Mouse (Mus musculus): ENCODE results near the gene Scly.

Gene Scly

DNA sequence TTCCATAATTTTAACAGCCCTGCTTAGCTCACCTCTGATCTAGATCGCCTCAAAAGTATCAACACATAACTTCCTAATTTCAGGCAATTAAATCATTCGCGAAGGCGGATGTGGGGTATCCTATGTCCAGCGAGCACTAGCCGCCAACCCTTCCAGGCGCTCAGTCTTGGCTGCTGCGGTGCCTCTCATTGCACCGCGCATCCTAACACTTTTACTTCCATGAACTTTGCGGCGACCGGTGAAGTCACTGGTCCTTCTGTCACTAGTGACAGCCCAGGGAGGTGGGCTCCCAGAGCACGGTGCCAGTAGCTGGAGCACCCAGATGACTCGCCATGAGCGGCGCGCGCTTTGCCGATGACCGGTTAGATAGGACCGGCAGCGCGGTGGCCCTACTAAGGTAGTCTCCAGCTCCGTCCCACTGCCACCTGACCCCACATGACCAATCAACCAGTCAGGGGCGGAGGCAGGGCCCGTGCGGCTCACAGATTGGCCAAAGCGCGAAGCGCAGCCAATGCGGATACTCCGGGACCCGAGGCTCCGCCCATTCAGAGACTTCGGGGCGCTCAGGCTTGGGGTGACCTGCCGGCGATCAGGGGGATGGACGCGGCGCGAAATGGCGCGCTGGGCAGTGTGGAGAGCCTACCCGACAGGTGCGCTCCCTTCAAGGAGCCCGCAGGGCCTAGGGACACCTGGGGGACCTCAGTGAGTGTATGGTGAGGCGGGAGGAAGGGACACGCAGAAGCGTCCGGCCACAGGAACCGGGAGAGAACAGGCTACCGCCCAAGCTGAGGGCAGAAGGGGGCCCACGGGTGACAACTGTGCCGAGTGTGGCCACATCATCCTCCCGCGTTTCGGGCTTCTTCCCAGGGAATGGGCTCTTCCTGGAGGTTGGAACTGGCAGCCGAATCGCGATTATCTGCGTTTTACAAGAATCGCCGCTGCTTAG is at the start of gene Scly:
Scly (plus strand) TSS at position 540 of the 946 bp plus-strand sequence.
- DNase-seq (ENCODE audit: low spot score in 2 of 2): peak; percentile 92 to 94

DNA sequence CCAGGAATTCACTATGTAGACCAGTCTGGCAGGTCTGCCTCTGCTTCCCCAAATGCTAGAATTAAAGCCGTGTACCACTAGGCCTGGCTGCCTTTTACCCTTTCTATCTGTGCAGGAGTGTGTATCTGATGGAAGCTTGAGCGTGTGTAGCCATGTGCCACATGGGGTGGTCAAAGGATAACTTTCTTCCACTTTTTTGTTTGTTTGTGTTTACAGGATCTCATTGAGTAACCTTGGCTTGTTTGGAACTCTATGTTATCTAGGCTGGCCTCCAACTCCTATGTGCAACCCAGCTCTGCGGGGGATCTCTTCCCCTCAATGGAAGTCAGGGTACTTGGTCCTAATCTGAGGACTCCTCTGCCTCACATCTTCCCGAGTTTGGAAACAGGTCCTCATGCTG is 49.2 kb upstream of the Scly start:
- DNase-seq (ENCODE audit: low spot score in 2 of 2): no peak

- peak; percentile 88 to 89 for DNase-seq (ENCODE audit: low spot score in 2 of 2)
These were observed 48.3 kb upstream of the Scly start, which contains the start of gene Ube2f for GRCm38 (mm10) chr1:91249564-91250414. Gene Ube2f, plus strand, starts transcription at chr1:91250304.

DNA sequence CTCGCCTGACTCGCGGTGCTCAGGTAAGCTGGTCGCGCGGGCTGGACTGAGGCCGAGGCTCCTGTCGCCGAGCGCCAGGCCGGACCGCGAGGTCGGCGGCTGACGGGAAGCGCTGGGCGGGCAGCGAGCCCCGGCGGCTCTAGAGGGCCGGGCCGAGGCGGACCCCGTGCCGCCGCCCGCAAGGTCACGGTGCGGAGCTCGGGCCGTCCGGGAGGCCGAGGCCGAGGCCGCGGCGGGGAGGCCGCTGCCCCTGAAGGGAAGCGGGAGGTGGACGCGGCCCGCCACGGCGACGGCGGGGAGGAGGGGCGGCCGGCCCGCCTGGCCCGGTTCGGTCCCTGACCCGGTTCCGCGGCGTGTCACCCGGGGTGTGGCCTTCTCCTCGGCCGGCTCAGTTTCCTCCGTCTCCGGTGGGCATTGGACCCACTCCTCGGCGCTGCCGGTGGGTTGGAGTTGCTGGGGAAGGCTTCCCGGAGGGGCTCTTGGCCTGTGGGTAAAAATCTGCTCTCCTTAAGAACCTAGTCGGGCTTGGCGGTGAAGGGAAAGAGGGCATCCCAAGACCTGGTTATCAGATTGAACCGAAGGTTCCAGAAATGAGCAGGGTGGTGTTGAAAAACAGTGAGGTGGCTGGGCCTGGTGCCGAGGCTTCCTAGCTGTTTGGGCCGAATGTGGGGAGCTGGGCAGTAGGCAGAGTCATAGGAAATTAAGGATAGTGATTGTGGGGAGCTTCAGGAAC is 47.6 kb upstream of the Scly start:
- peak in 1 of 2 experiments; percentile 9 for DNase-seq (ENCODE audit: low spot score in 2 of 2)

DNA sequence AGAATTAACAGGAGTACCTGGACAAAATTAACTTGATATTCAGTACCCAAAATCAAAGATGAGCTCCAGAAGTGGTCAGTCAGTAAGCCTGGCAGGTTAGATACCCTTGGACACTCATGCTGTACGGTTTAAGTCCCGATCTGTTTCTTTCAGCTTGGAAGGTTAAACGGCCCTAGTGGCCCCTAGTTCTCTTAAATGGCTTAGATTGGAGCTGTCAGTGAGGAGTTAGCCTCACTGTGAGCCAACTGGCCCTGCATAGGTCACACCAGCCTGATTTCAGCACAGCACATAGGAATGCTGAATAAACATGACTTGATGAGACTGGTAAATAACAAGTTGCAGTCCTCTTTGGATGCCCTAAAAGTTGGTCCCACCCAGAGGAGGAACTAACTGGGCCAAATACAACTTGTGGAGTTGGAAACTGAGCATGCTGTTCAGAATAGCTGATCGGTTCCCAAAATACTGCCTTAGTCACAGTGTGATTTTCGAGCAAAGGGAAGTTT is 46.9 kb upstream of the Scly start:
- DNase-seq (ENCODE audit: low spot score in 2 of 2): no peak

DNA sequence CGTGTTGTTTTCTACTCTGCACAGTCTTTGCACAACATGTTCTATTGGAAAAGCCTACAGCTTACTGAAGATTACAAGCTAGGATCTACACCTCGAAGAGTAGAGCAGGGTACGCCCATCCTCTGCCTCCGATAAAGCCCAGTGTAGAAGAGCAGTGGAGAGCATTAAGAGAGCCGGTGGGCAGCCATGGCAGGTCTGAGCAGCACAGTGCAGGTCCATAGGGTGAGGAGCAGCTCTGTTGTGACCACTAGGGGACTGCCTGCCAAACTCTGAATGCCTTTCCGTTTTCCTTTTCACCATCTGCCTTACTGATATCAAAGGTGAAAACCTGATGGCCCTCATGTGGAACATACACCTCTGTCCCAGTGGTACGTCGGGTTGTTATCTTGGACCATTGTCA is 46.2 kb upstream of the Scly start:
- DNase-seq (ENCODE audit: low spot score in 2 of 2): peak; percentile 40 to 41

- no peak for DNase-seq (ENCODE audit: low spot score in 2 of 2)
These were observed 40.2 kb upstream of the Scly start for GRCm38 (mm10) chr1:91257918-91258317.

- DNase-seq (ENCODE audit: low spot score in 2 of 2): no peak
These were observed 38.3 kb upstream of the Scly start for GRCm38 (mm10) chr1:91259794-91260193.

GRCm38 (mm10) chr1:91262508-91262907 is 35.6 kb upstream of the Scly start:
- DNase-seq (ENCODE audit: low spot score in 2 of 2): no peak

- DNase-seq (ENCODE audit: low spot score in 2 of 2): no peak
These were observed 25.9 kb upstream of the Scly start for GRCm38 (mm10) chr1:91272260-91272659.

DNA sequence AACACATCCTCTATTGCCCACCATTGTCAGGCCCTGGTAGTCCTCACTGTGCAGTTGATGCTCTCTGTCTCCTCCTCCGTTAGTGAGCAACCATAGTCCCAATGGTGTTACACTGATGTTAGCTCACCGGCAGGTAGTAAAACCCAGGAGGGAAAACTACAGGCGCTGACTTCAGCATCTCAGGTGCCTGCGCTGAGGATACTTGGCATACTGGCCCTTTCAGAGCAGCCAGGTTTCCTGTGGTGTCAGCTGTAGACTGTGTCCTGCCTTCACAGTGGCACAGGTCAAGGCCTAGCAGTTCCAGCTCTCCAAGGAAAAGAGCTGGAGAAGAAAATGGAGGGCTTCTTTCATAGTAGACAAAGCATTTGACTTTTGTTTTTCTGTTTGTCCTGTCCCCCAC is 21.6 kb upstream of the Scly start:
- DNase-seq (ENCODE audit: low spot score in 2 of 2): no peak

DNA sequence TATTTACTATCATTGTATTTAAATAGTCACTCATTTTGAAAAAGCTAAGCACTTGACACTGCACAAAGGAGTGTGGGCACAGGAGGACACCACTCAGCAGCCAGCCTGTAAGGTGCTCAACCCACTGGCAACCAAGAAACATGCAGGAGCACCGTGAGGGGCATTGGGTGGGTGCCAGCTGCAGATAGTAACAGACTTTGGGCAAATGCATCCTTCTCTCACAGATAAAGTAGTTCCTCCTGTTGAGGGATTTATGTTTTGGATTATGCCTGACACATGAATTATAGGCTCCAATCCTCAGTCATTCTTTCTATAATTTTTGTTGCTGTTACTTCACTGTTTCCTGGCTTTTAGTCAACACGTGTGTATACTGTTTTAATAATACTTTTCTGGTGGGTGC is 20.7 kb upstream of the Scly start:
- DNase-seq (ENCODE audit: low spot score in 2 of 2): no peak

DNA sequence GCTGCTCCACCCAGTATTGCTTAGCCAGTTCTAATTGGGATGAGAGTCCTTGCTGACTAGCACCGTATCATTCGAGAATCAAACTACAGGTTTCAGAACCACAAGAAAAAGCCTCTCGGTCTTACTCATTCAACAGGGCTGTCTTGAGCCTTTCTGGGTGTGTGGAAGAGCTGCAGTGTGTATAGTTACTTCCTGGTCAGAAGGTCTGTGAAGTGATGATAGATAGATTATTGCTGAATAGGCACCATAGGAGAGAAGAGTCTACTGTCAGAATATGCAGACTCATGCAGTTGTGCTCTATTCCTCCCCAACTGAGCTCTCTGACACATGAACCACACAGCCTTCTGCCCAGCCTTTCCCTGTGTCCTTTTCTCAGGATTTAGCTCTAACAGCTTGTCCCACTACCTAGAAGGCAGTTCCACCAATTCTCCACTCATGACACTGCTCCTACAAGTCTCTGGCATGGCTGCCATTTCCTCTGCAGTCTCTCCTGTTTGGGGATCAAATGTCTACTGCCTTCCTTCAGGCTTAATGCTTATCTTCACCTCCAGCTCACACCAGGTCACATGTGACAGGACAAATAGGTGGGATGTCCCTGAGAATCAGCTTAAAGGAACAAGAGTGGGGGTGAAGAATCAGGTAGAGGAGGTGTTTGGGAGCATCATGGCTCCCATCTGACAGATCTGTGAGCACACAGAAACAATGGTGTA is 19.6 kb upstream of the Scly start:
- DNase-seq (ENCODE audit: low spot score in 2 of 2): no peak

DNA sequence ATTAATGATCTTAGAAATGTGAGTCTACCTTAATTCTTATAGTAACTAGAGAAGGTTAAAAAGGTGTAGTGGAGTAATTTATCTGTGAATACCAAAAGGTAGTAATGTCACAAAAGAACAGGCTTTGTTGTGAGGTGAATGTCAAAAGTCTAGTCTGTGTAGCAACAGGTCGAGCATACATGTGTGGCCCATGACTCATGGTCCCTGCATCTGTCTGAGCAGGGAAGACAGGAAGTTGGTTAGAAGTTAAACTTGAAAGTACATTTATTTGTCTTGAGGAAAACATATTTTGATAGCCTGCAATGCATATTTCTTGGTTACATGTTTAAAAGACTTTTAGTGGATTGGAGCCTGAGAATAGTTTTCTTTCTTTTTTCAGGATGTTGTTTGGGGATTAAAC is 19.0 kb upstream of the Scly start:
- no peak for DNase-seq (ENCODE audit: low spot score in 2 of 2)

DNA sequence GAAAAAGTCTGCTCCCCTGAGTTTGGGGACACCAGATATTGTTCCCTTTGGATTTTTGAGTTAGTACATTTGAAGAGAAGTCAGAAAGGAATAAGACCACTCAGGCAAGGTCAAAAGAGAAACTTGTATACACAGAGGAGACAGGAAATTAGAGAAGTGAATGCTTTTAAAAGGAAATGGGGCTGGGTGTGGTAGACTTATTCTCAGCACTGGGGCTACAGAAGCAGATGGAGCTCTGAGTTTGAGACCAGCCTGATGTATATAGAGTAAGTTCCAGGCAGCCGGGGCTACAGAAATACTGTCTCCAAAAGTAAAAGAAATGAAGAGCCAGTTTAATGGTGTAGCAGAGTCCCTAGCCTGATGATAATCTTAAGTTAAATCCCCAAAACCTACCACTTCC is 15.6 kb upstream of the Scly start:
- DNase-seq (ENCODE audit: low spot score in 2 of 2): no peak

DNA sequence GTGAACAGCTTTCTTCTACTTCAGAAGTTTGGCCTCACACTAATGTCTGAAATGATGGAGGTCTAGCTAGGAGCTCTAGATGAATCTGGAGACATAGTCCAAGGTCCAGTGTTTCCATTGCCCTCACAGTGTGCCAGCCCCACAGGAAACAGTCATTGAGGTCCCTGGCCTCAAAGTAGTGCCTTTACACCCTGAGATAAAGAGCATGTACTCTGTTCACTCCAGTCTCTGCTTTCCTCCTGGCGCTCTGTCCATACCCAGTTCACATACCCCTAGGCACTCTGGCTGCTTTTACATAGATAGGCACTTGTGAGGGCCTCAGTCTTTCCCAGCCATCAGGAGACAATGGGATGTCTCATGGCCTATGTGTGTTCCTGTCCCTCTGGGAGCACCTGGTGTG is 8.8 kb upstream of the Scly start:
- no peak for DNase-seq (ENCODE audit: low spot score in 2 of 2)

- no peak for DNase-seq (ENCODE audit: low spot score in 2 of 2)
These were observed 5.9 kb upstream of the Scly start for GRCm38 (mm10) chr1:91292101-91292825.

- no peak for DNase-seq (ENCODE audit: low spot score in 2 of 2)
These were observed 2.6 kb upstream of the Scly start for GRCm38 (mm10) chr1:91295544-91295943.

- DNase-seq (ENCODE audit: low spot score in 2 of 2): no peak
These were observed 1.0 kb downstream of the Scly start for GRCm38 (mm10) chr1:91299026-91299706.
